Mouse (Mus musculus) liver, embryonic 15.5 days (tissue): ENCODE measurements around the gene Rab24. TPM values are rescaled to one million over a fixed set of nuclear protein-coding genes. Genes with fewer than 3 reads are reported as not detected.
A peak's percentile ranks its signal among the peaks of the same experiment; 100 is the strongest.

ENCODE experiments used
- ATAC-seq: fragments of 200-750 bp; cut with Nextera tagmentation; 2 replicates; pipeline ENCODE4 v1.8.0; 2017; ENCODE audit warnings: moderate number of reproducible peaks, mild to moderate bottlenecking, moderate library complexity; ENCODE audit not compliant: insufficient read depth
- H3K27ac ChIP-seq: fragments of 300-500 bp; sonication (generic); replicated peaks from 2 replicates; pipeline ENCODE4 v1.5.1; 2015; ENCODE audit warnings: mild to moderate bottlenecking, inconsistent platforms
- H3K27me3 ChIP-seq: fragments of 300-500 bp; sonication (generic); 2 replicates; pipeline ENCODE4 v1.6.1; 2015; ENCODE audit warnings: mild to moderate bottlenecking, inconsistent platforms
- H3K36me3 ChIP-seq: fragments of 300-500 bp; sonication (generic); replicated peaks from 2 replicates; pipeline ENCODE4 v1.6.1; 2015; ENCODE audit warnings: moderate library complexity, mild to moderate bottlenecking, inconsistent platforms
- H3K4me1 ChIP-seq: fragments of 300-500 bp; sonication (generic); replicated peaks from 2 replicates; pipeline ENCODE4 v1.6.1; 2015; ENCODE audit warnings: inconsistent platforms
- H3K4me2 ChIP-seq: fragments of 300-500 bp; sonication (generic); 2 replicates; pipeline ENCODE4 v1.6.1; 2015; ENCODE audit warnings: moderate library complexity, mild to moderate bottlenecking, inconsistent platforms
- H3K4me3 ChIP-seq: fragments of 300-500 bp; sonication (generic); replicated peaks from 2 replicates; pipeline ENCODE4 v1.5.1; 2015; ENCODE audit warnings: mild to moderate bottlenecking, inconsistent platforms
- H3K9ac ChIP-seq: fragments of 300-500 bp; sonication (generic); 2 replicates; pipeline ENCODE4 v1.6.1; 2015; ENCODE audit warnings: moderate library complexity, mild to moderate bottlenecking, inconsistent platforms
- H3K9me3 ChIP-seq: fragments of 300-500 bp; sonication (generic); replicated peaks from 2 replicates; pipeline ENCODE4 v1.6.1; 2016; ENCODE audit warnings: inconsistent platforms
- WGBS: fragments of 180-500 bp; shearing (Covaris S2); methylation state at CpG from one replicate; pipeline ENCODE4 v1.1.7; 2015; ENCODE audit warnings: mixed read lengths; ENCODE audit not compliant: insufficient replicate concordance; 5-methylcytosine and 5-hydroxymethylcytosine counted together
- polyA plus RNA-seq: library from polyadenylated mRNA; unstranded; fragments of >200 nt; fragmentation: Nextera tagmentation; extraction: Ambion mirVana; gene quantifications from 2 replicates; pipeline ENCODE4 v1.2.1, GENCODE M21; 2015

Rab24 gene
- polyA plus RNA-seq, result 48.6 and 51.3 TPM in 2 replicates

GRCm38 (mm10) chr13:55321434-55322129 lies at the start of gene Rab24:
Gene Rab24, minus strand, starts transcription at chr13:55321946.
- under 1% methylated on average over 73 of the region's 73 CpGs for WGBS
- H3K4me1 ChIP-seq, result peaks cover 70% of the 10 kb centered on the region
- peak within 1 kb of the TSS; percentile 84 for H3K27ac ChIP-seq
- H3K27me3 ChIP-seq, result no peaks in the 10 kb centered on the region
- H3K4me3 ChIP-seq, result peak within 1 kb of the TSS; percentile 91
- peak within 1 kb of the TSS; percentile 99 for H3K9ac ChIP-seq
- H3K9me3 ChIP-seq, result no peaks in the 10 kb centered on the region
- peak; percentile 91 for ATAC-seq
- peak within 1 kb of the TSS; percentile 99 for H3K4me2 ChIP-seq
- H3K36me3 ChIP-seq, result peaks cover 72% of the 10 kb centered on the region

- Histone ChIP-seq H3K4me2 (peak overlapping the region; percentile 77), H3K4me3 (peak overlapping the region; percentile 54), H3K27ac (no peak overlapping the region), H3K36me3 (no peaks in the 10 kb centered on the region), H3K9ac (no peak overlapping the region), H3K27me3 (0 out of 2 replicates have a peak, but pooled peaks cover 16% of the 10 kb centered on the region), H3K9me3 (no peaks in the 10 kb centered on the region), H3K4me1 (peaks cover 49% of the 10 kb centered on the region)
- WGBS, result 61% methylated on average over 8 of the region's 8 CpGs
- ATAC-seq, result no peak
Observed at GRCm38 (mm10) chr13:55371007-55371681, 49.4 kb upstream of the Rab24 start.

GRCm38 (mm10) chr13:55370234-55370633 lies 48.5 kb upstream of the Rab24 start:
- H3K9ac ChIP-seq, result peak overlapping the region; percentile 54
- H3K27me3 ChIP-seq, result 0 out of 2 replicates have a peak, but pooled peaks cover 16% of the 10 kb centered on the region
- H3K4me3 ChIP-seq, result peak overlapping the region; percentile 54
- peaks cover 49% of the 10 kb centered on the region for H3K4me1 ChIP-seq
- no peaks in the 10 kb centered on the region for H3K36me3 ChIP-seq
- H3K4me2 ChIP-seq, result peak overlapping the region; percentile 77
- 16% methylated on average over 3 of the region's 3 CpGs for WGBS
- no peaks in the 10 kb centered on the region for H3K9me3 ChIP-seq
- peak overlapping the region; percentile 55 for H3K27ac ChIP-seq
- ATAC-seq, result peak; percentile 36; the same call in 1 of the 2 replicates

- 15% methylated on average over 13 of the region's 13 CpGs for WGBS
Observed at GRCm38 (mm10) chr13:55369531-55370114, 47.9 kb upstream of the Rab24 start, which contains the start of gene Rgs14. Gene Rgs14, plus strand, starts transcription at chr13:55369732.

GRCm38 (mm10) chr13:55368401-55368800 lies 46.7 kb upstream of the Rab24 start:
- Histone ChIP-seq H3K4me3 (no peak overlapping the region), H3K36me3 (no peaks in the 10 kb centered on the region), H3K9me3 (no peaks in the 10 kb centered on the region), H3K27me3 (0 out of 2 replicates have a peak, but pooled peaks cover 7% of the 10 kb centered on the region), H3K4me2 (no peak overlapping the region), H3K27ac (no peak overlapping the region), H3K4me1 (peaks cover 49% of the 10 kb centered on the region), H3K9ac (no peak overlapping the region)
- ATAC-seq, result no peak
- 66% methylated on average over 7 of the region's 7 CpGs for WGBS

More at GRCm38 (mm10) chr13:55369531-55370114, 47.9 kb upstream of the Rab24 start, which contains the start of gene Rgs14:
- H3K36me3 ChIP-seq, result no peaks in the 10 kb centered on the region
- H3K27me3 ChIP-seq, result 0 out of 2 replicates have a peak, but pooled peaks cover 16% of the 10 kb centered on the region
- peak within 1 kb of the TSS; percentile 54 for H3K4me3 ChIP-seq
- peak within 1 kb of the TSS; percentile 54 for H3K9ac ChIP-seq
- ATAC-seq, result peak; percentile 84
- H3K4me2 ChIP-seq, result peak within 1 kb of the TSS; percentile 77
- peak within 1 kb of the TSS; percentile 55 for H3K27ac ChIP-seq
- H3K9me3 ChIP-seq, result no peaks in the 10 kb centered on the region
- peaks cover 49% of the 10 kb centered on the region for H3K4me1 ChIP-seq

GRCm38 (mm10) chr13:55362453-55363060 lies 40.8 kb upstream of the Rab24 start, which contains the start of gene Lman2:
Gene Lman2, minus strand, starts transcription at chr13:55362783.
- Histone ChIP-seq H3K27ac (peak within 1 kb of the TSS; percentile 98), H3K9ac (peak within 1 kb of the TSS; percentile 98), H3K4me1 (peaks cover 52% of the 10 kb centered on the region), H3K4me3 (peak within 1 kb of the TSS; percentile 98), H3K4me2 (peak within 1 kb of the TSS; percentile 68), H3K36me3 (peaks cover 36% of the 10 kb centered on the region), H3K27me3 (no peaks in the 10 kb centered on the region), H3K9me3 (no peaks in the 10 kb centered on the region)
- ATAC-seq, result peak; percentile 96
- under 1% methylated on average over 35 of the region's 35 CpGs for WGBS

GRCm38 (mm10) chr13:55361974-55362452 lies 40.3 kb upstream of the Rab24 start:
- Histone ChIP-seq H3K27me3 (no peaks in the 10 kb centered on the region), H3K4me1 (peaks cover 48% of the 10 kb centered on the region), H3K4me2 (peak overlapping the region; percentile 68), H3K9ac (peak overlapping the region; percentile 98), H3K36me3 (peaks cover 41% of the 10 kb centered on the region), H3K4me3 (peak overlapping the region; percentile 98), H3K9me3 (no peaks in the 10 kb centered on the region), H3K27ac (peak overlapping the region; percentile 98)
- under 1% methylated on average over 32 of the region's 32 CpGs for WGBS
- peak; percentile 53 for ATAC-seq

GRCm38 (mm10) chr13:55361145-55361544 lies 39.4 kb upstream of the Rab24 start:
- H3K9me3 ChIP-seq, result no peaks in the 10 kb centered on the region
- peak overlapping the region; percentile 98 for H3K9ac ChIP-seq
- H3K36me3 ChIP-seq, result peaks cover 49% of the 10 kb centered on the region
- peaks cover 46% of the 10 kb centered on the region for H3K4me1 ChIP-seq
- H3K27ac ChIP-seq, result peak overlapping the region; percentile 51
- ATAC-seq, result no peak
- H3K4me2 ChIP-seq, result peak overlapping the region; percentile 68
- H3K27me3 ChIP-seq, result no peaks in the 10 kb centered on the region
- H3K4me3 ChIP-seq, result peak overlapping the region; percentile 98

- Histone ChIP-seq H3K9ac (no peak overlapping the region), H3K4me2 (no peak overlapping the region), H3K4me1 (peaks cover 6% of the 10 kb centered on the region; the same call in 1 of the 2 replicates), H3K27me3 (no peaks in the 10 kb centered on the region), H3K36me3 (peaks cover 80% of the 10 kb centered on the region), H3K27ac (no peak overlapping the region), H3K4me3 (no peak overlapping the region), H3K9me3 (no peaks in the 10 kb centered on the region)
- WGBS, result 68% methylated on average over 11 of the region's 11 CpGs
- no peak for ATAC-seq
Observed at GRCm38 (mm10) chr13:55346745-55347144, 25.0 kb upstream of the Rab24 start.

- 74% methylated on average over 7 of the region's 7 CpGs for whole genome bisulfite sequencing
- H3K36me3 ChIP-seq, result peaks cover 56% of the 10 kb centered on the region
- no peak overlapping the region for H3K4me2 ChIP-seq
- H3K27ac ChIP-seq, result no peak overlapping the region
- no peak overlapping the region for H3K4me3 ChIP-seq
- no peaks in the 10 kb centered on the region for H3K9me3 ChIP-seq
- no peak for ATAC-seq
- peaks cover 10% of the 10 kb centered on the region for H3K4me1 ChIP-seq
- no peaks in the 10 kb centered on the region for H3K27me3 ChIP-seq
- no peak overlapping the region for H3K9ac ChIP-seq
Observed at GRCm38 (mm10) chr13:55344286-55344685, 22.5 kb upstream of the Rab24 start.
